Mouse (Mus musculus): ENCODE measurements around the gene Unc5a.

- TF ChIP-seq CTCF (IDR thresholded peaks at IDR 0.05; ENCODE audit: low read depth, low read length) (no peak), TAL1 (conservative IDR thresholded peaks at IDR 0.05; ENCODE audit: low read depth, low read length) (no peak), GATA1 (IDR thresholded peaks at IDR 0.05; ENCODE audit: borderline replicate concordance, low read length) (no peak), POLR2AphosphoS5 (IDR thresholded peaks at IDR 0.05; ENCODE audit: insufficient replicate concordance, low read depth, low read length) (no peak)
Observed at GRCm38 (mm10) chr13:54930123-54930522, 19.1 kb upstream of the Unc5a start.
